Mouse (Mus musculus) yolk sac, embryonic 10.5 days (tissue): ENCODE results near the gene Reps1.
A peak's percentile ranks its signal among the peaks of the same experiment; 100 is the strongest.
"Not testable (repeated sequence)": the region's sequence is repeated elsewhere in the genome, so short reads cannot be mapped to it uniquely, and the experiment has no call there.

Source experiments
- DNase-seq: peaks from one replicate; pipeline ENCODE4 v3.0.0-alpha.2; 2017; ENCODE audit warnings: low spot score

Gene Reps1

DNA sequence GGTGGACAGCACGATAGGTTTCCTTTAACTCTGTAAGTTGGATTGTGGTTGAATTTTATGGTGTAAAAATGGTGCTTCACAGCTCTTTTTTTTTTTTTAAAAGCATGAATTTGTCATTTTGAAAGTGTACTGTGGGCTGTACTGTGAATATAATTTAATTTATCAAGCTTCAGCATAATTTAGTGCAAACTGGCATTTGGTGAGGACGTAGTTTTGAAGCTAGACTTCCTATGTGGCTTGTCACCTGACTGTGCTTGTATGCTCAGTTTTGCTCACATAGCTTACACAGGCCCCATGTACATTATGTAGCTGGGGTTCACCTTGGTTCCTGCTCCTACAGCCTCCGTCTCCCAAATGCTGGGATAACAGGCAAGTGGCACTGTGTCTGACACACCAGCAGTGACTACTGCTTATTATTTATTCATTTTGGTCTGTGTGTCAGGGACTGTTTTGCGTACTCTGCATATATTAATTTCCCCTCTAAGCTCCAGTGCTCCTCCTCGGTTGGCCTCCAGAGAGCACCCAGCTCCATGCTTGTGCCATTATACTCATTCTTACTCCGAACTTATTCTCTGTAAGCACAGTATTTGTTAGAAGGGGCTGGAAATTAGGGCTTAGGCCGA is 9.1 kb downstream of the Reps1 start:
- DNase-seq, result no peak

DNA sequence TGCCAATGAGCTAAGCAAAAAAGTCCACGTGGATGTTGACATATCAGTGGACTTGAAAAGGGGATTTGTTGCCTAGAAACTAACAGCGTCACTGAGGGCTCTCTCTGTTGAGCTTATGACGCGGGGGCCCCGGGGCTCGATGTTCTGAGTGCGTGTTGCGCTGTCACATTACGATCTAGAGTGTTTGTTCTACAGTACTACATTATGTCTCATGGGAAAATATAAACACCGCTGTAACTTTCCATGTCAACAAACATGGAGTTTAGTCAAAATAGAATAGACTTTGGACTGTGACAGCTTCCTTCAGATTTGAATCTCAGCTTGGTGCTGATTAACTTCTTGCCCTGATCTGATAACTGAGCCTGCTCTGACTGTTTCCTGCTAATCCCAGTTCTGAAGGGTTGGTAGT is 10.4 kb downstream of the Reps1 start:
- peak; percentile 61 for DNase-seq

DNA sequence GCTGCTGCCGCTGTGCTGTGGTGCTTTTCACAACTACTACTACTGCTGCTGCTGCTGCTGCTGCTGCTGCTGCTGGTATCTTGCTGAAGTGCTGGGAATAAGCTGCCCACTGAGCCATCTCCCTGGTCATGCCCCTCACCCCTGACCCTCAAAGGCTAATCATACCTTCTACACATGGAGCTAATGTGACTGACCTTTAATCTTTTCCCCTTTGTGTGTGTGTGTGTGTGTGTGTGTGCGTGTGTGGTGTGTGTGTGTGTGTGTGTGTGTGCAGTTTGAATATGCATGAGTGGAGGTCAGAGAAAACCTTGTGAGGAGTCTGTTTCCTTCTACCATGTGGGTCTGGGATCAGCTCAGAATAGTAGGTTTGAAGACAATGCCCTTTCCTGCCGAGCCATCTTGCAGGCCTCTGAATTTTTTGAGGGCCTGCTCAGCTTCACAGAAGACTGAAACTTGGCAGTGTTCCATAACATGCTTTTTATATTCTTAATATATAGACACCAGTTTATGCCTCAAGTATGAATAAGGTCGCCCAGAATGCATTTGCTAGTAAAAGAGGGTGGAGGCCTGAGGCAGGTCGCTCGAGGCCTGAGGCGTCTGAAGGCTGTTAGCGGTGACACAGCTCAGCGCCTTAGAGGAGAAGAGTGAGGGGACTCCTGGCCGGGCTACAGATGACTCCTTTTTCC is 12.2 kb downstream of the Reps1 start:
- DNase-seq, result no peak

DNA sequence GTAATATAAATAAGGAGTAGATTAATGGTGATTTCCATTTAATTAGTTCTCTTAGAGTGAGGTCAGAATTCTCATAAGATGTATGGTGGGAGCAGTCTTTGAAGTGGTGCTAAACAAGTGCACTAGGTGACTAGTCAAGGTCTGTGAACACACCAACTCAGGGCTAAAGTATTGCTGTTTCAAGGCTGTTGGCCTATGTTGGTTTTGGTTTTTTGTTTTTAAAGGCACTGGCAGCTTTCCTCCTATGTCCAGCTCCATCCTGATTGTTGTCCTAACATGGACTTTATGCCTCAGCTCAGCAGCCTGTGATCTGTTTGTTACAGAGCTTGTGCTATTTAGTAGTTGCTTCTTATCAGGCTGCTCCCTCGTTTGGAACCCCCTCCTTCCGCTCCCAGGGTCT is 13.2 kb downstream of the Reps1 start:
- no peak for DNase-seq

DNA sequence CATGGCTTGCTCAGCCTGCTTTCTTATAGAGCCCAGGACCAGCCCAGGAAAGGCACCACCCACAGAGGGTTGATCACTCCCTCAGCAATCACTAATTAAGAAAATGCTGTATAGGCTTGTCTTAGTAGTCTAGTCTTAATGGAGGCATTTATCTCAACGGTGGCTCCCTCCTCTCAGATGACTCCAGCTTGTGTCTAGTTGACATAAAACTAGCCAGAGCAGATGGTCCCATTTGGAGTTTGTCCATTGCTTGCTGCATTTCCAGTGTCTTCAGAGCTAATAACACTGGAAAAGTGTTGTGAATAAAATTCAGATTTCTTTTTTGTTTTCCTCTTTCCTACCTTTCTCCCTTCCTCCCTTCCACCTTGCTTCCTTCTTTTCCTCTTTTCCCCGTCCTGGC is 13.9 kb downstream of the Reps1 start:
- DNase-seq, result no peak

DNA sequence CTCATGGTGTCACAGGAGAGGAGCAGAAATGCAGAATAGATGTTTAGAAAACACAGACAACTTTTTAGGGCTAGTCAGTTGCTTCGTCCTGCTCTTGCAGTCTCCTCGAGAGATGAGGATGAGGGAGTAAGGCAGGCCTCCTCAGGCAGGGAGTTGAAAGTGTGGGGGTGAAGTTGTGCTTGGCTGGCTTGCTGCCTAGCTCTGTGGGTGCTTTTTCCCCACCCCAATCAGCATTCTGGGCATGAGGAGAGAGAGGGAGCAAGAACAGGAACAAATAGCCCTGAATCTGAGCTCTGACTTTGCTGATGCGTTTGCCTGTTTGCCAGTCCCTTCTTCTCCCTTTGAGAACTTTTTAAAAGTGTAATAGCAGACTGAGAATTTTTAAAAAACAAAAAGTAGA is 14.5 kb downstream of the Reps1 start:
- DNase-seq, result no peak

DNA sequence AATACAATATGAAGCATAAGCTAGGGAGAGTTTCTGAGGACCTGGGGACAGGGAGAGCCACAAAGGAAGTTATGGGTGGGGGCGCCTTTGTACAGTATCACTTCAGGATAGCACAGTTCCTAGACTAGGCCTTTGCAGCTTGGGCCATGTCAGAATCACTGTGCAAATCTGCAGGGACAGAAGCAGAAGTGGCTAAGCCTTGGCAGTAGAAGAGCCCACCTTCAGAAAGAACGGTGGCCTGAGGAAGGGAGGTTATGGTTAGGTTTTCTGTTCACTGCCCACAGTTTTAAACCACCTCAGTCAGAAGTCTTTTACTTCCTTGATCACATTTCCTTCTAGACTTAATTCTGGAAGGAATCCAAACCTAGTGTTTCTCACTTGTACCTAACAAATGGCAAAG is 15.0 kb downstream of the Reps1 start:
- DNase-seq, result no peak

DNA sequence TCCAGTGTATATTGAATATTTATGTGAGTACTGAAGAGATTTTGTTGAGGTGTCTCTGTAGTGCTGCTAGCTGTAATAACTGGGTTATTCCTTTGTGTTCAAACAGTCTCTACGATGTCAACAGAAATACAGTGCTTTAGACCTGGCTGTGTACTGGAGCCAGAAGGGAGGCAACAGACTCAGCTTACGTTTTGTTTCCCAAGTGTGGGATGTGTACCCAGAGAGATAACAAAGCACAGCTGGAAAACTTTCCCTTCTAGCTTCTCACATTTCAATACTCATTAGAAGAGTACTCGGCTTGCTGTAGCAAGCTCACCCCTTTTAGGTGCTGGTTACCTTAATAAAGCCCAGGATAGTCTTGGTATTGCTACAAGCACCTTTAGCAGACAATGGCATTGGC is 17.2 kb downstream of the Reps1 start:
- no peak for DNase-seq

DNA sequence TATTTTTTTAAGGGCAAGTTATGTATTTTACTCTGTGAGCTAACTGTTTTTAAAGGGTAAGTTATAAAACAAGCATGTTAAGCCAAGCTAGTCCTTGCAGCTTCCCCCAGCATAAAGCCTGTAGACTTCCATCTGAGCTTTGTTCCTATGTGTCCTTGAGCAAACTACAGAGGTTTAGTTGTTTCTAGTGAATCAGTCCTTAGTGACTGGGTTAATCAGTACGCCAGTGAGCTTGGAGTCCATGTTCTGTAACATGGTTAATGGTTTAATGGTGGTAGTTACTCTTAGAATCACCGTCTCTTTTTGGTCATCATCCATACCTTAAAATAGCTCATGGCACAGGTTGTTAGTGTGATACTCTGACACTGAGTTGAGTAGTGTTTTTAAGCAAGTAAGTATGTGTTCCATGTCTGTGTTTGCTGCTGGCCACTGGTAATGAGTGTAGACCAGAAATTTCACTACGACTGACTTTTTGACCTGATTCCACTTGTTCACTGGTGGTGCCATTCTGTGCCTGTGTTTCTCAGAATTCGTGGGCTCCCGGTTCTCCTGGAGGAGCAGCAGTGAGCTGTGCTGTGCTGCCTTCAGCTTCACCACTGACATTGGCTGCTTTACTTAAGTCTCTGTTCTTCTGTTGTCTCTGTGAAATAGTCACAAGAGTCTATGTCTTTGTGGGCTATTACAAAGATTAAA is 18.9 kb downstream of the Reps1 start:
- no peak for DNase-seq

DNA sequence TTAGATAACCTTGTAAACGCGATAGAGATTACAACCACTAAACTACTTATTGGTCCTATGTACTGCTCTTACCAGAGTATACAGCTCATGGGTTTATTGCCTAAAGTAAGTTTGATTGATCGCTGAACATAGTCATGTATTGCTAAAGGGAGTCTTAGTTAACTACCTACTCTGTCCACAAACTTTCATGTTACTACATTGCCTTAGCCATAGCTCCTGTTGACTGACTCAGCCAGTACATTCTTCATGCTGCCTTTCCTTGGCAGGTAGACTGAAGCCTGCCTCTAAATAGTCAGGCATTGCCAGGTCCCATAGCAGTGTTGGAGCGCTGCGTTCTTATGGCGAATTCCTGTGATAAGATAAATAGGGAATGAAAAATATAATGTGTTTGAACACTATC is 20.2 kb downstream of the Reps1 start:
- no peak for DNase-seq

DNA sequence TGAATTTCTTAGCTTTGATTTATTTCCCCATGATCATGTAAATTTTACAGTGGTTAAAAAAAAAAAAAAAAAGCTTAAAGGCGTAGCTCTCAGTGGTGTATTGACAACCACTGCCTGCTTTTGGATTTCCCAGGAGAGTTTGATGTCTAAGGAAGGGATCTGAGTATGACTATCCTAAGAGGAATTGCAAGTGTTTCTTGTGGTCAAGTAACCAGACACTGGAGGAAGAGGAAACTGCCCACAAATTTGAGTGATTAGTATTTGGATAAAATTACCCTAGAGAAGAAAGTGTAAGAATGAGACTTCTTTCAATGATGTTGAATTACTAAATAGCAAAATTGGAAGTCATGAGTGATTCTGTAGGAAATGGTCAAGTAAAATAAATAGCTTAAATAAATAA is 25.9 kb downstream of the Reps1 start:
- no peak for DNase-seq

DNA sequence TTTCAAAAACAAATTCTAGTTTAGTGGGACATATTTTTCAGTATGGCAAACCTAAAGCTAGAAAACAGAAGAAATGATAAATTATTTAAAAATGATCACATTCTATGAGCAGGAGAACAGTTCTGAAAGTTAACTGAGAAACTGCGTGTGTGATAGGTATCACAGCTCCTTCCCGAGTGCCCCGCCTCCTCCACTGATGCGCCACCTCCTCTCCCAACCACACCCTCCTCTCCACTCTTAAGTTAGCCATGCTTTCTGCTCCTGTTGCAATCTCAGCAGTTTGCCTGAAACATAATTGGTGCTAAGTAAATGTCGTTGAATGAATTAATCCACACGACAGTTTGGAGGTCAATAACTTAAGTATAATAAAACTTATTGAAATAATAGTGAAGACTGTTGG is 27.1 kb downstream of the Reps1 start:
- no peak for DNase-seq

DNA sequence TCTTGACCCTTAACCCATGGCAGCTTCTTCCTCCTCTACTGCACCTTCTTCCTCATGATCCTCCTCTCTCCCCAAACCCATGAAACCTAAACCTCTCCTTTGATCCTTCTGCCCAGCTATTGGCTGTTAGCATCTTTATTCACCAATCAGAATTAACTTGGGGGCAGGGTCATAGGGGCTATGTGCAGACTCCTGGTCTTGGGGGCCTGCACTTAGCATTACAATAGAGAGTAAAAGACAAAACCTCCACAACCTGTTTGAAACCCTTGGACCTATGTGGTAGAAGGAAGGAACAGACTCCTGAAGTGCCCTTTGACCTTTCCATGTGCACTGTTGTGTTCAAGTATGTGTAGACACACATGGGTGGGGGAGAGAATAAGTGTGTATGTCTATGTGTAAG is 35.0 kb downstream of the Reps1 start:
- no peak for DNase-seq

DNA sequence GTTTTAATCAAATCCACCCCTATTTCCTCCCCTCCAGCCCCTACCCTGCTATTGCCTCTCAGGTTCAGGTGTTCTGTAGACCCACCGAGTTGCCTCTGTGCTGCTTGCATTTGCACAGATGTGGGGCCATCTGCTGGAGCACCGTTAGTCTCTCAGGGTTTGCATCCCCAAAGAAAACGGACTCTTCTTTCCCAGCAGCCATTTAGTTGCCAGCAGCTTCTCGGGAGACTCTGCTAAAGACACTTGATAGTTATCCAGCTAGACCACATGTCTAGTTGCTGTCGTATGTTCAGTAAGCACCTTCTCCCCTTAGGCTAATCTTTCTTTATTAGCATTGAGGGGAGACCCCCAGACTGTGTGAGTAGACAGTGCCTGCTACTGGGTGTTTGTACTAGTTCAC is 46.5 kb downstream of the Reps1 start:
- no peak for DNase-seq

DNA sequence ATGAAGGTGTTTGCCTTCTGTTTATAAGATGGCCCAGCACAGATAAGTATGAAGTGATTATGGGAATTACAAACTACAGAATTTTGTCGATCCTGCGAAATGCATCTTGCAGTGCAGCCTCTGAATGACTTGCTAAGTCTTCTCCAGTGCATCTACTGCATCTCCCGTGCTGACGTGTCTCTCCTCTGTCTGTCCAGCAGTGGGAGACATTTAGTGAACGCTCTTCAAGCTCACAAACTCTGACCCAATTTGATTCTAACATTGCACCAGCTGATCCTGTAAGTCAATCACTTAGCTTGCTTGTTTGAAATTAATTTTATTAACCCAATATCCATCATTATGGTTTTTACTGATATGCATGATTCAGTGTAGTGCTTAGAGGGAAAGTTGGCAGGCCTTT is 51.8 kb downstream of the Reps1 start:
- DNase-seq, result no peak

DNA sequence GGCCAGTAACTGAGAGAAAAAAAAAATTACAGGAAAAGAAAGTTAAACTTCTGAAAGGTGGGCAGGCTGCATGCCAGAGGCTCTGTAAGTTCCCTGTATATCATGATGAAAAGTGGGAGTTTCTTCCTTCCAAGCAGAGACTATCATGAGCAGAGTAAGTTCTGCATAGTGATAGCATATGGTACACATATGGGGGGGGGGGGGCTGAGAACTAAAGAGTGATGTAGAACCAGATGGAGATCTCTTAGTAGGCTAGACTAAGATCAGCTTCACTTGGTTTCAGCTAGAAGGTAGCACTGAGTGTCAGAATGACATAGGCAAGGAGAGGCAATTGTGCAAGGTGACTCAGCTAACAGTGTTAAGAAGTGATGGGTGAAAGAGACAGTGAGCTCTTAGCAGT is 55.3 kb downstream of the Reps1 start:
- no peak for DNase-seq

DNA sequence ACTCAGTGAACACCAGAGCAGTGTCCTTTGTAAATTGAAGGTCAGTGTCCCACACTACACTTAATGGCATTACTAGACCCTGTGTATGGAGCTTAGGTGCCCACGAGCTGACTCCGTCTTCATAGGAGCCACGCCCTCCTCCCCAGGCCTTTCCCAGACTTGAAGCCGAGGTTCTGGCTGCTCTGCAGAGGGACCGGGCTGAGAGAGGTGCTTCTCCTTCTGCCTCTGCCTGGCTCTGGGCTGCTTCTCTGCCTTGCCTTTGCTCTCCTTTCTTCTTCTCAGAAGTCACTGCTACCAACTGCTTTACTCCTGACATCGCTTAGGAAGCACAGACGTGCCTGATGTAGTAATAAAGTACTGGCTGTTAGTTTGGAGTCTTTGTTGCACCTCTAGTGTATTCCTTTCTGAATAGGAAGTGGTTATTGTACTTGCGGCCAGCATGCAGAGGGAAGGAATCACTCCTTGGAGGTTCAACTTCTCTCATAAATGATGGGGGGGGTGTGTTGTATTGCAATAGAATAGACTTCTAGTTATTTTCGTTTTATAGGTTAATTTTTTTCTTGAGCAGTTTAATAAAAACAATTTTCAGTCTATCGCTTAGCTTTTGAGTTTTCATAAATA is 57.9 kb downstream of the Reps1 start:
- DNase-seq, result no peak

DNA sequence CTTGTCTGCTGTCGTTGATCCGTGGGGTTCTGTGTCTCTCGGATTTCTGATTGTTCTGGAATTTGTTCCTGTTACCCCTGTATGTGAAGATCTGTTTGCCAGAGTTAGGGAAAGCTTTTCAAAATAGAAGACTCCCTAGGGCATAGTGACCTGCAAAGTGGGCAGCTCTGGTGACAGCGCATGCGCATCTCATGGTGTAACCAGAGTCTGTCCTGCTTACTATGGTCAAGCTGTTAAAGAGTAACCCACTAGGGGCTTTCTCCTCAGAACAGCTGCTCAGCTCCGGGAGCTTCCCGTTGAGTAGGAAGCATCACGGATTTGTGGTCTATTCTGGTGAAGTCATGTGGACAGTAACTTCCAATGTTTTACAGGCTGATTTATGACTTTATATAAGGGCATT is 62.7 kb downstream of the Reps1 start:
- peak; percentile 14 for DNase-seq

DNA sequence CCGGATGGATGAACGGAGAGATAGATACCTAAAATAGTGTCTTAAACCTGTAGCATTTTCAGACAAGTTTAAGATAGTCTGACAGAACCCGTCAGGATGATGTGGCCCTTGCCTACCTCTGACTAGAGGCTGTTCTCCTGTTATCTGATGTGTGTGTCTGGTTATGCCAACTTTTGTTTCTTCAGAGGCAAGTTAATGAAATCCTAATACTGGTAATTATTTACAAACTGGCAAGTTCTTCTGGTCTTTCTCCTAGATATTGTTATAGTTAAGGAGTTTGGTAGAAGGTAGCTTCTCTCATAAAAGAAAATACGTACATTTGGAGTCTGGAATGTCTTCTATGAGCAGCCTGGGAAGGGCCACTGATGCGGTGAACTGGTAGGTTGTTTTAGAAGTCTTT is 74.6 kb downstream of the Reps1 start:
- no peak for DNase-seq

DNA sequence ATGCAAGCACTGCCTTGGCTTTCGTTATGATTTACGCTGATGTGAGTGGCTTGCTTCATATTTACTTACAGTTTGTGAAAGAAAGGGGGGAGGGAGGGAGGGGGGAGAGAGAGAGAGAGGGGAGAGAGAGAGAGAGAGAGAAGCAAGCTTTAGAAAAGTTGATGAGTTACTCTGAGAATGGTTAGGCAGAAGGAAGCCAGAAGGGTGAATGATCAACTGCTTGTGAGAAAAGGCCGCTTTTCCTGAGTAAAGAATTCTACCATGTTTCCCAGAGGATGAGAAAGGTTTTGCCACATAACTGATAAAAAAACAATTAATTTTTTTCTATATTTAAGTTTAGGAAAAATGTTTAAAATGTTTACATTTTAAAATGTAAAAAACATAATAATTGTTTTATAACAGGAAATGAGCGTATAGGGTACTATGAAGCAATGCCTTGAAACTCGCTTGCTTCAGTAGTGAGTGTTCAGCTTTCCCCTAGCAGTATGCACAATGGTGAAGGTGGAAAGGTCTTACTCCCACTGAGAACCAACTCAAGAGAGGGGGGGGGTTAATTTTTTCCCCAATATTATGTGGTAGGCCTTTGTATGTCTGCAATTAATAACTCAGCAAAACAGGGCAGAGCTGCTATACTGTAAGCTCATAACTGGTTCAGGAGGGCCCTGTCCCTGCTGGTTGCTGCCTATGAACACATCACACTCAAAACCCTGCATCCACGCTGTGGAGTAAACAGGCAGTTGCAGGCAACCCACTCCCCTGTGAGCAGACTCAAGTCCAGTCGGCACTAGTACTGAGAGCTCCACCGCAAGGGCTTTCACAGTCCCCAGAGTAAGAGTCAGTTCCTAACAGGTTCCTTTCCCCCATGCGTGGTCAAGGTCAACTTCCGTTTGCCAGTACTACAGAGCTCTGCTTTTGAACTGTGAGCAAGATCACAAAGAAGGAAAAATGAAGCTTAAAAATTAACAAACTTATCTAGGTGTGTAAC is 76.3 kb downstream of the Reps1 start:
- peak; percentile 37 for DNase-seq

DNA sequence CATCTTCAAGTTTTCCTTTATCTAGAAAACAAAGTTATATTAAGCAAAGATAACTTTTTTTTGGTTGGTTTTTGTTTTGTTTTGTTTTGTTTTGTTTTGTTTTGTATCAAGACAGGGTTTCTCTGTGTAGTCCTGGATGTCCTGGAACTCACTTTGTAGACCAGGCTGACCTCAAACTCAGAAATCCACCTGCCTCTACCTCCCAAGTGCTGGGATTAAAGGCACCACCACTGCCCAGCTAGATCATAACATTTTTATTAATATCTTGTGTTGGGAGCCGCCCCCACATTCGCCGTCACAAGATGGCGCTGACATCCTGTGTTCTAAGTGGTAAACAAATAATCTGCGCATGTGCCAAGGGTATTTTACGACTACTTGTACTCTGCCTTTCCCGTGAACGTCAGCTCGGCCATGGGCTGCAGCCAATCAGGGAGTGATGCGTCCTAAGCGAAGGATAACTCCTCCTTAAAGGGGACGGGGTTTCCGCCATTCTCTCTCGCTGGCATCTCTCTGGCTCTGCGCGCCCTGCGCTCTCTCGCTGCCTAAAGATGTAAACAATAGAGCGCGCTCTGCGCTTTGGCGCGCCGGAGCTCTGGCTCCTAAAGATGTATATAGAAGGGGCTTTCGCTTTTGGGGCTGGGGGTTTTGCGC is 83.3 kb downstream of the Reps1 start:
- not testable (repeated sequence) for DNase-seq
